Mouse (Mus musculus) limb, embryonic 13.5 days (tissue): ENCODE results near the gene Tom1l2. TPM values are rescaled to one million over a fixed set of nuclear protein-coding genes. Genes with fewer than 3 reads are reported as not detected.

Source experiments
- ATAC-seq: fragments of 200-750 bp; cut with Nextera tagmentation; 2 replicates; pipeline ENCODE4 v1.8.0; 2017; ENCODE audit warnings: low read depth, moderate number of reproducible peaks, moderate TSS enrichment; ENCODE audit not compliant: low FRiP score
- H3K27ac ChIP-seq: fragments of 300-500 bp; sonication (generic); 2 replicates; pipeline ENCODE4 v1.5.1; 2015; ENCODE audit warnings: inconsistent platforms, mild to moderate bottlenecking, moderate library complexity
- H3K27me3 ChIP-seq: fragments of 300-500 bp; sonication (generic); 2 replicates; pipeline ENCODE4 v1.6.1; 2015; ENCODE audit warnings: mild to moderate bottlenecking, inconsistent platforms
- H3K36me3 ChIP-seq: fragments of 300-500 bp; sonication (generic); 2 replicates; pipeline ENCODE4 v1.6.1; 2015; ENCODE audit warnings: inconsistent platforms, mild to moderate bottlenecking, moderate library complexity
- H3K4me1 ChIP-seq: fragments of 300-500 bp; sonication (generic); 2 replicates; pipeline ENCODE4 v1.6.1; 2015; ENCODE audit warnings: inconsistent platforms
- H3K4me2 ChIP-seq: fragments of 300-500 bp; sonication (generic); replicated peaks from 2 replicates; pipeline ENCODE4 v1.6.1; 2015; ENCODE audit warnings: inconsistent platforms, mild to moderate bottlenecking, moderate library complexity
- H3K4me3 ChIP-seq: fragments of 300-500 bp; sonication (generic); 2 replicates; pipeline ENCODE4 v1.5.1; 2015; ENCODE audit warnings: moderate library complexity, mild to moderate bottlenecking, inconsistent platforms
- H3K9ac ChIP-seq: fragments of 300-500 bp; sonication (generic); 2 replicates; pipeline ENCODE4 v1.6.1; 2015; ENCODE audit warnings: mild to moderate bottlenecking, inconsistent platforms
- H3K9me3 ChIP-seq: fragments of 300-500 bp; sonication (generic); 2 replicates; pipeline ENCODE4 v1.6.1; 2016; ENCODE audit warnings: inconsistent platforms
- WGBS: fragments of 180-500 bp; shearing (Covaris S2); methylation state at CpG from one replicate; pipeline ENCODE4 v1.1.7; 2015; 5-methylcytosine and 5-hydroxymethylcytosine counted together
- polyA plus RNA-seq: library from polyadenylated mRNA; unstranded; fragments of >200 nt; fragmentation: Nextera tagmentation; extraction: Ambion mirVana; gene quantifications from 2 replicates; pipeline ENCODE4 v1.2.1, GENCODE M21; 2015

The Tom1l2 gene
- 26.4 and 27.9 TPM in 2 replicates for polyA plus RNA-seq

- H3K27ac ChIP-seq, result no peak within 1 kb of the TSS
- no peaks in the 10 kb centered on the region for H3K36me3 ChIP-seq
- no peaks in the 10 kb centered on the region for H3K27me3 ChIP-seq
- H3K4me1 ChIP-seq, result peaks cover 12% of the 10 kb centered on the region
- WGBS, result under 1% methylated on average over 57 of the region's 57 CpGs
- peak within 1 kb of the TSS; percentile 77 for H3K4me2 ChIP-seq
- peak; percentile 100 for ATAC-seq
- H3K4me3 ChIP-seq, result peak within 1 kb of the TSS; percentile 71
- H3K9me3 ChIP-seq, result no peaks in the 10 kb centered on the region
- peak within 1 kb of the TSS; percentile 76 for H3K9ac ChIP-seq
Observed at GRCm38 (mm10) chr11:60352559-60353411, at the start of gene Tom1l2, which contains the start of gene Drc3. Gene Tom1l2 (minus strand): TSS chr11:60352905. Gene Drc3 (plus strand): TSS chr11:60353329.

DNA sequence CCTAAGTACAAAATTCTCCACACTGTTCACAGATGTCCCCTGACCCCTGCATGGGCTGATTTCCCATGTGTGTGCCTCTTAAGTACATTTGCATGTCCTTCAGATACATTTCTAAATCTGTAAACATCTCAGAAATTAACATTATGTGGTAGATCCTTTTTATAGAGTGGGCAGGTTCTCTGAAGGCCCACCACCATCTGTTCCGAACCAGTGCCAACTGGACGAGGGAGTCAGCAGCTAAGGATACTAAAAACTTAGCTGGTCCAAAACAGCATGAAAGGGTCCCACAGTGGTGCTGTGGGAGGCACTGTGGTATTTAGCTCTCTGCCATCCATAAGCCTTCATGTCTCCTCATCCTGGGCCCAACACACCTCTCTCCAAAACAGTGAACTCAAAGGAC is 44.5 kb upstream of the Tom1l2 start:
- Histone ChIP-seq H3K9me3 (no peaks in the 10 kb centered on the region), H3K4me1 (peaks cover 5% of the 10 kb centered on the region; the same call in 1 of the 2 replicates), H3K9ac (no peak overlapping the region), H3K4me3 (no peak overlapping the region), H3K4me2 (no peak overlapping the region), H3K36me3 (peaks cover 27% of the 10 kb centered on the region), H3K27me3 (no peaks in the 10 kb centered on the region), H3K27ac (no peak overlapping the region)
- 92% methylated on average over 2 of the region's 2 CpGs for WGBS
- ATAC-seq, result no peak

DNA sequence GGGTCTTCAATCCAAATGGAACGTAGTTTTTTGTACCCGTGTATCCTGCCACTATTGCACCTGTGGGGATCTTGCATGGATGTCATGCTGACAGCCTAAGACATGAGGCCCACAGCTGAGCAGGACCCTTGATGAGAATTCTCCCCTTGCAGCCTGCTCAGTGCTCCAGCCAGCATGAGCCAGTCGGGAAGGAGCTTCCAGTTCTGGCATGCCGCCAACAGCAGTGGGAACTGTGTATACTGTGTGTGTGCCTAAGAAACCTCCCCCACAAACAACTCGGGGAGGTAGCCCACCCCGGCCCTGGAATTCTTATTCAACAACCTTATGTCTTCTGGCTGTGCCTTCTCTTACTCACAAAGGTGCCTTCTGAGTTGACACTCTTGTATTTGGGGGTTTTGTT is 43.8 kb upstream of the Tom1l2 start:
- H3K4me1 ChIP-seq, result peaks cover 5% of the 10 kb centered on the region; the same call in 1 of the 2 replicates
- no peak overlapping the region for H3K4me3 ChIP-seq
- H3K9ac ChIP-seq, result no peak overlapping the region
- H3K9me3 ChIP-seq, result no peaks in the 10 kb centered on the region
- no peaks in the 10 kb centered on the region for H3K27me3 ChIP-seq
- 0 out of 2 replicates have a peak, but pooled peaks have one; percentile 51 for ATAC-seq
- H3K4me2 ChIP-seq, result no peak overlapping the region
- H3K27ac ChIP-seq, result no peak overlapping the region
- 59% methylated on average over 6 of the region's 6 CpGs for WGBS
- H3K36me3 ChIP-seq, result peaks cover 21% of the 10 kb centered on the region

DNA sequence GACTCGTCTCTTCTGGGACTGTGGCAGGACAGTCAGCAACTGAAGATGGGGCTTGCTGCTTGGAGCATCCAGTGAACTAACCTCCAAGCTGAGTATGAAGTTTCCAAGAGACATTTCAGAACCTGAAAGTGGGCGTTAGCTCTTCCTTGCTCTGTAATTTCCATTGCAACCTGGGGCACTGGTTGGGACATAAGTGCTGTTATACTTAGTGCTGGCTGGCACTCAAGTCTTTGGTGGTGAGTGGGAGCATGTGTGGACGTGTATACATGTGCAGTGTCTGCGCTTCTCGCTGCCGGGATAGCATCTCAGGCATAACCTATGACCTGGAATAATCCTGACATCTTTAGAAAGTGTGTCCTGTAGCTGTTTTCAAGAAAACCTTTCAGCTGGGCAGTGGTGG is 38.6 kb upstream of the Tom1l2 start:
- no peak overlapping the region for H3K27ac ChIP-seq
- no peak overlapping the region for H3K4me2 ChIP-seq
- no peaks in the 10 kb centered on the region for H3K9me3 ChIP-seq
- no peak for ATAC-seq
- H3K4me1 ChIP-seq, result no peaks in the 10 kb centered on the region
- no peak overlapping the region for H3K9ac ChIP-seq
- WGBS, result 77% methylated on average over 6 of the region's 6 CpGs
- H3K4me3 ChIP-seq, result no peak overlapping the region
- no peaks in the 10 kb centered on the region for H3K36me3 ChIP-seq
- no peaks in the 10 kb centered on the region for H3K27me3 ChIP-seq

- Histone ChIP-seq H3K4me2 (no peak overlapping the region), H3K27ac (no peak overlapping the region), H3K4me1 (peaks cover 10% of the 10 kb centered on the region), H3K9me3 (no peaks in the 10 kb centered on the region), H3K4me3 (no peak overlapping the region), H3K36me3 (no peaks in the 10 kb centered on the region), H3K9ac (no peak overlapping the region), H3K27me3 (no peaks in the 10 kb centered on the region)
- WGBS, result 86% methylated on average over 2 of the region's 2 CpGs
- ATAC-seq, result no peak
Observed at GRCm38 (mm10) chr11:60387944-60388343, 35.2 kb upstream of the Tom1l2 start.

DNA sequence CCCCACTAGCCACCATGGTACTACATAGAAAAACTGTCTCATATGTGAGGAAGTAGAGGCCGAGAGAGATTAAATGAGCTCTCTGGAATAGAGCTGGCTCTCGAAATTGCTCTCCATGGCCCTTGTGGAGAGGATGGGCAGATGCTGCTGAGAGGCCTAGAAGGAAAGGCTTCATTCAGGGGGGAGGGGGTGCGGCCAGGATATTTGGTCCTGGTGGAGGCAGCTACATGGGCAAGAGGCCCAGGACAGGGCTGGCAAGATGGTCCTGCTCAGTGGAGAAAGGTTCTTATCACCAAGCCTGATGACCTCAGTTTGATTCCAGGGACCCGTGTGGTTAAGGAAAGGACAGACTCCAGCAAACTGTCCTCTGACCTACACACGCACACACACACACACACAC is 33.2 kb upstream of the Tom1l2 start:
- Histone ChIP-seq H3K9ac (no peak overlapping the region), H3K4me2 (no peak overlapping the region), H3K36me3 (no peaks in the 10 kb centered on the region), H3K4me1 (peaks cover 10% of the 10 kb centered on the region), H3K27me3 (no peaks in the 10 kb centered on the region), H3K4me3 (no peak overlapping the region), H3K9me3 (no peaks in the 10 kb centered on the region), H3K27ac (no peak overlapping the region)
- 78% methylated on average over 5 of the region's 5 CpGs for WGBS
- ATAC-seq, result no peak

GRCm38 (mm10) chr11:60384762-60385421 is 32.2 kb upstream of the Tom1l2 start:
- Histone ChIP-seq H3K4me1 (peaks cover 10% of the 10 kb centered on the region), H3K9me3 (no peaks in the 10 kb centered on the region), H3K9ac (peak overlapping the region; percentile 53), H3K4me2 (peak overlapping the region; percentile 49), H3K27ac (no peak overlapping the region), H3K4me3 (no peak overlapping the region), H3K27me3 (no peaks in the 10 kb centered on the region), H3K36me3 (no peaks in the 10 kb centered on the region)
- ATAC-seq, result no peak
- WGBS, result 6% methylated on average over 16 of the region's 16 CpGs

- no peak overlapping the region for H3K9ac ChIP-seq
- WGBS, result 90% methylated on average over 6 of the region's 6 CpGs
- no peaks in the 10 kb centered on the region for H3K27me3 ChIP-seq
- no peaks in the 10 kb centered on the region for H3K36me3 ChIP-seq
- peaks cover 10% of the 10 kb centered on the region for H3K4me1 ChIP-seq
- no peak for ATAC-seq
- no peak overlapping the region for H3K27ac ChIP-seq
- no peak overlapping the region for H3K4me3 ChIP-seq
- H3K4me2 ChIP-seq, result no peak overlapping the region
- no peaks in the 10 kb centered on the region for H3K9me3 ChIP-seq
Observed at GRCm38 (mm10) chr11:60383518-60383917, 30.8 kb upstream of the Tom1l2 start.

DNA sequence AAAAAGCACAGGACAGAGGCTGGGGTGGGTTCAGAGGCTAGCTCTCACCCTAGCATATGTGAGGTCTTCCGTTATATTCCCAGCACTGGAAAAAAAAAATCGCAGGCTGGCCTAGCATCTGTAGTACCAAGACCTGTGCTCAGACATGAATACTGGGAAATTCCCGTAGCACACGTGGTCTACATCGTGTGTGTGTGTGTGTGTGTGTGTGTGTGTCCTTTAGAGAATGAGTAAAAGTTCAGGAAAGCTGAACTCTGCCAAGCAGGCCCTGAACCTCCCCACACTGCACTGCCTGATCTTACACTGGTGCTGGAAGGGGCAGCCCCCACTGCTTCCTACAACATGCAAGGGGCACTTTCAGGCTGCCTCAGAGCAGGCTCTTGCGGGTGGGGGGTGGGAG is 21.8 kb upstream of the Tom1l2 start:
- H3K4me1 ChIP-seq, result no peaks in the 10 kb centered on the region
- H3K4me2 ChIP-seq, result no peak overlapping the region
- no peaks in the 10 kb centered on the region for H3K36me3 ChIP-seq
- ATAC-seq, result no peak
- H3K9ac ChIP-seq, result 0 out of 2 replicates have a peak overlapping the region, but pooled peaks have one; percentile 25
- H3K27ac ChIP-seq, result no peak overlapping the region
- no peaks in the 10 kb centered on the region for H3K27me3 ChIP-seq
- H3K9me3 ChIP-seq, result no peaks in the 10 kb centered on the region
- H3K4me3 ChIP-seq, result no peak overlapping the region
- 67% methylated on average over 6 of the region's 6 CpGs for WGBS

GRCm38 (mm10) chr11:60370431-60370830 is 17.7 kb upstream of the Tom1l2 start:
- H3K4me1 ChIP-seq, result peaks cover 21% of the 10 kb centered on the region
- no peaks in the 10 kb centered on the region for H3K36me3 ChIP-seq
- no peak overlapping the region for H3K27ac ChIP-seq
- no peak overlapping the region for H3K4me3 ChIP-seq
- no peak overlapping the region for H3K4me2 ChIP-seq
- H3K9ac ChIP-seq, result no peak overlapping the region
- no peaks in the 10 kb centered on the region for H3K9me3 ChIP-seq
- no peak for ATAC-seq
- no peaks in the 10 kb centered on the region for H3K27me3 ChIP-seq
- 85% methylated on average over 13 of the region's 13 CpGs for WGBS

DNA sequence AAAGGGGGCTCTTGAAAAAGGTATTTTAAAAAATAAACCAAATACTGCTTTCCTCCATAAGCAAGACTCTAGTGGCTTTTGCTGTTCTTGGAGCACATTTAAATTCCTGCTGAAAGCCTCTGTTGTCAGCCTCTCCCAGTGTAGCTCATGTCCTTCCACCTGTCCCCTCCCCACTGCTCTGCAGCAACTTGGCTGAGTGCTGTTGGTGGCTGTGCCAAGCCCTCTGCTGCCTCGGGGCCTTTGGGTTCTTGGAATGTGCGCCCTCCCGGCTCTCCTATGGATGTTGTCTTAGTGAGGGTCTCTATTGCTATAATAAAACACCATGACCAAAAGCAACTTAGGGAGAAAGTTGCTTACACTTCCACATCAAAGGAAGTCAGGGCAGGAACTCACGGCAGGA is 16.7 kb upstream of the Tom1l2 start:
- no peak overlapping the region for H3K4me3 ChIP-seq
- no peak overlapping the region for H3K9ac ChIP-seq
- H3K9me3 ChIP-seq, result no peaks in the 10 kb centered on the region
- no peak overlapping the region for H3K4me2 ChIP-seq
- H3K27ac ChIP-seq, result no peak overlapping the region
- 36% methylated on average over 4 of the region's 4 CpGs for WGBS
- H3K27me3 ChIP-seq, result no peaks in the 10 kb centered on the region
- H3K4me1 ChIP-seq, result peaks cover 23% of the 10 kb centered on the region
- no peak for ATAC-seq
- no peaks in the 10 kb centered on the region for H3K36me3 ChIP-seq

DNA sequence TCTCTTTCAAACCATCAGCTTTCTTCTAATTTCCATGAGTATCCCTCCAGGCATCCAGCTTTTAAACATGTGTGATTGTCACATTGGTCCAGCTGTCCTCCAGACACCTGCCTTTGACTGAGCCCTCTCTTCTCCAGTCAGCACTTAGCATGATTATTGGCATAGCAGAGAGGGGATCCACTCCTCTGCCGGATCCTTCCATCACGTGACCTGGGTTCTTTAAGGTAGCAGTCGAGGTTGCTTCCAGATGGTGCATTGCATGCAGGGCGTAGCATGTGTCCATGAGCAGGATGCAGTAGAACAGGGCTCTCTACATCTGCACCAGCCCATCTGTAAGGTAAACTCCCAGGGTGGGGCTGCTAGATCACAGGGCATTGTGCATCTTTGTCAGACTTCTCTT is 16.2 kb upstream of the Tom1l2 start:
- no peak overlapping the region for H3K9ac ChIP-seq
- no peak for ATAC-seq
- 61% methylated on average over 4 of the region's 4 CpGs for WGBS

More for the DNA sequence above, 16.2 kb upstream of the Tom1l2 start:
- H3K27ac ChIP-seq, result no peak overlapping the region
- no peaks in the 10 kb centered on the region for H3K27me3 ChIP-seq
- no peak overlapping the region for H3K4me3 ChIP-seq
- H3K4me1 ChIP-seq, result peaks cover 23% of the 10 kb centered on the region
- no peaks in the 10 kb centered on the region for H3K9me3 ChIP-seq
- H3K4me2 ChIP-seq, result no peak overlapping the region
- H3K36me3 ChIP-seq, result no peaks in the 10 kb centered on the region
